Mouse (Mus musculus) testis, adult 2 months (tissue): ENCODE results near the gene Rps3.

Experiments used
- CTCF ChIP-seq: fragments of 200-500 bp; IDR thresholded peaks from 2 replicates; pipeline ENCODE4 v1.5.1; 2012; ENCODE audit warnings: low read depth, mild to moderate bottlenecking, inconsistent platforms, low read length, moderate library complexity; ENCODE audit not compliant: control insufficient read depth, insufficient read depth, insufficient replicate concordance
- POLR2A ChIP-seq: fragments of 200-500 bp; IDR thresholded peaks from 2 replicates; pipeline ENCODE4 v1.6.1; 2012; ENCODE audit warnings: low read depth, mild to moderate bottlenecking, inconsistent platforms, low read length, moderate library complexity; ENCODE audit not compliant: control insufficient read depth

DNA sequence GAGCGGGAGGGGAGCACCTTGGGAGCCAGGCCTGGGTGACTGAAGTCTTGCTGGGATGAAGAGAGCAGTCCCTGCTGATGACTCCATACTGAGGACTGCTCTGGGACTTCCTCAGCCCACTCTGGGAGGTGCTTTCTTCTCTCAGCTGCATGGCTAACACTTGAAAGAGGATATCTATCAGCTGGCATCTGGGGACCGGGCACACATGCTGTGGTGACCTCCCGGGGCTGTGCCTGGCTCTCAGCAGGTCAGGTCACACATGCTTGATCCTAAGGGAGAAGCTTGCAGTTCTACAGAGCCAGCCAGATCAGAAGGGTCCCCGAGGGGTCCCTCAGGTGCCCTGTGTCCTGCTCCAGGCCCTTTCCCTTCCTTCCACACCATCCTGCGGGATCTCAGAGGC is 40.4 kb downstream of the Rps3 start:
- TF ChIP-seq POLR2A (no peak), CTCF (no peak)
